Mouse (Mus musculus): Measurements from ENCODE around the gene Parp8. TPM values are rescaled to one million over a fixed set of nuclear protein-coding genes. Genes with fewer than 3 reads are reported as not detected.
"Not testable (repeated sequence)": the region's sequence is repeated elsewhere in the genome, so short reads cannot be mapped to it uniquely, and the experiment has no call there.

The Parp8 gene
- polyA plus RNA-seq, 1 experiment from 2014 or later: 12.1 TPM

DNA sequence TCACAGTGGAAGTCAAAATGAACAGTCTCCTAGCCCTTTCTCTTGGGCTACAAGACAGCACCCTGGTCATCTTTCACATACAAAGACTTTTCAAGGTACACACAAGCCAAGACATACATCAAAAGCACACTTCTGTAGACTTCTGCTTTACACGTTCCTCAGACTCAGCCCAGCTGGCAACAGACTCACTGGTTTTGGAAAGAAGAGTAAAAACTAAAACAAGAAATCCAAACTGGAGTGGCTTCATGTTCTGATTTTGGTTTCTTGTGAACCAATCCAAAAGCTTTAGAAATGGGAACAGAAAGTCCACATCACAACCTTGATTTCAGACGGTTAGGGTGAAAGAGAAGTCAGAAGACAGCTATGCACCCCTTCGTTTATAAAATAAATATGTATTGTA is 67.8 kb downstream of the Parp8 start:
- Histone ChIP-seq H3K36me3 (peaks cover 2% of the 10 kb centered on the region; the same call in 1 of the 2 replicates), H3K27me3 (replicated peaks) (no peaks in the 10 kb centered on the region), H3K4me2 (no peak overlapping the region), H3K4me3 (no peak overlapping the region), H3K4me1 (peaks cover 9% of the 10 kb centered on the region), H3K9me3 (no peaks in the 10 kb centered on the region), H3K27ac (replicated peaks) (no peak overlapping the region), H3K9ac (no peak overlapping the region)
- 79% methylated on average over 3 of the region's 3 CpGs for WGBS
- no peak for ATAC-seq (ENCODE audit: extremely low read depth, insufficient number of reproducible peaks, low FRiP score, low TSS enrichment)

DNA sequence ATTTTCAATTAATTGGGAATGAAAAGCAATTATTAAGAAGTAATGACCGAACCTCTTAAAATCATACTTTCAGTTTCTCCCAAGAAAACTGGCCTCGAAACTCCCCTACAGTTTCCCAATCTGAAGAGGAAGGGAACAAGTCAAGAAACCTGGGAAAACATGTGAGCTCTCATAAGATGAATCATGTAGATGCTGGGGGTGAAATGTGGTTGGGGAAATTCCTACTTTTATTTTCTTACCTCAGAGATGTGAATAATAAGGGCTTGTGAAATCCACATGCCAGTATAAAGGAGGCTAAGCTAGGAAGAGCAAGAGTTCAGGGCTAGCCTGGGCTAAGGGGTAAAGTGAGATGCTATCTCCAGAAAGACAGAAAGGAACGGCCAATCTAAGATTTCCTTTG is 74.0 kb downstream of the Parp8 start:
- H3K9me3 ChIP-seq: no peaks in the 10 kb centered on the region
- H3K27ac ChIP-seq (replicated peaks): no peak overlapping the region
- ATAC-seq (ENCODE audit: extremely low read depth, insufficient number of reproducible peaks, low FRiP score, low TSS enrichment): no peak
- peaks cover 34% of the 10 kb centered on the region for H3K4me1 ChIP-seq
- H3K36me3 ChIP-seq: no peaks in the 10 kb centered on the region
- WGBS: 82% methylated on average over 3 of the region's 3 CpGs
- H3K4me2 ChIP-seq: no peak overlapping the region
- no peak overlapping the region for H3K9ac ChIP-seq
- H3K4me3 ChIP-seq: no peak overlapping the region
- H3K27me3 ChIP-seq (replicated peaks): no peaks in the 10 kb centered on the region

DNA sequence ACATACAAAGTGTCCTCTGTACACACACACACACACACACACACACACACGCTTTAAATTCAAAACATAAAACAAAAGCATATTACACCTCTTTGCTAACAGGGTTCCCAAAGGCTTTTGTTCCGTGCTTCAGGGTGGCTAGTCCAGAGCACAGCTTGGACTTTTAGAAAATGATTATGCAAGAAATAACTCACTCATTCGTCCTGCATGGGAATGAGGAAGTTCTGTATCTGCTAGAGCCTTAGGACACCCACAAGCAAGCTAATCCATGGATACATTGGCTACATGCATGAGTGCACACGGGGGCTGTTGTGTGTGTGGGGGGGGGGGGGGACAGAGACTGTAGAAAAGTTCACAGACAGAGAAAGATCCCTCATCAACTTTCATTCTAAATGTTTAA is 75.8 kb downstream of the Parp8 start:
- ATAC-seq (ENCODE audit: extremely low read depth, insufficient number of reproducible peaks, low FRiP score, low TSS enrichment): no peak

DNA sequence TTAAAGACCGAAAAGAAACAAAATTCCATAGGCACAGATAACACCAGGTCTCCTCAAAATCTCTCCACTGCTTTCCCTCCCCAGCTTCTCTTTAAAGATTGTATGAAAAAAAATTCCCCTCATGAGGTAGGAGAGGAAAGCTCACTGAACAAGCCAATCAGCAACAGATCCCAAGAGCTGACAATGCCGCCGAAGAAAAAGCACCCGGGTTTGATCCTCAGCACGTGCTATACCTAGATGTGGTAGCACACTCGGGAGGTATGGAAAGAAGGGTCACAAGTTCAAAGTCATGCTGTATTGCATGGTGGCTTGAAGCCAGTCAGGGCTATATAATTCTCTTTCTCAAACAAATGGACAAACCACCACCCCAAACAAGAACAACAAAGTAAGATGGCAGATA is 76.3 kb downstream of the Parp8 start:
- H3K9ac ChIP-seq: no peak overlapping the region
- no peak overlapping the region for H3K4me3 ChIP-seq
- H3K27ac ChIP-seq (replicated peaks): no peak overlapping the region
- ATAC-seq (ENCODE audit: extremely low read depth, insufficient number of reproducible peaks, low FRiP score, low TSS enrichment): no peak
- 77% methylated on average over 6 of the region's 6 CpGs for WGBS
- no peaks in the 10 kb centered on the region for H3K9me3 ChIP-seq
- no peaks in the 10 kb centered on the region for H3K27me3 ChIP-seq (replicated peaks)
- H3K4me2 ChIP-seq: no peak overlapping the region
- no peaks in the 10 kb centered on the region for H3K36me3 ChIP-seq
- H3K4me1 ChIP-seq: peaks cover 28% of the 10 kb centered on the region

More for the DNA sequence above, 75.8 kb downstream of the Parp8 start:
- Histone ChIP-seq H3K9me3 (no peaks in the 10 kb centered on the region), H3K4me1 (peaks cover 28% of the 10 kb centered on the region), H3K27me3 (replicated peaks) (no peaks in the 10 kb centered on the region), H3K27ac (replicated peaks) (no peak overlapping the region), H3K4me3 (no peak overlapping the region), H3K4me2 (no peak overlapping the region), H3K36me3 (no peaks in the 10 kb centered on the region), H3K9ac (no peak overlapping the region)
- WGBS: 74% methylated on average over 4 of the region's 4 CpGs

DNA sequence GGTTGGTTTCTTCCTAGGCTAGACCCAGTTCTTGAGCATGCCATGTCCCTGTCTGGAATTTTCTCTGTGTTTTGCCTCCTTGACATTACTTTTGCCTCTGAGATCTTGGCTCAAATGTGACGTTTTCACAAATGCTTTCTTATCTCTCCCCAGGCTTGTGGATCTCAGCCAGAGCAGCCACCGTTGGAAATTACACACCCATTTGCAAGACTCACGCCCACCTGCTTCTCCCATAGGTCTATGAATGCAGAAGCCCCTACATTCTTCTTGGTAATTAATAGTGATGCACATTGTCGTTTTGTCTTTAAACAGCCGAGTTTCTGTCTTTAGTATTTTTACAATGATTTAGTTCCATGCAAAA is 77.1 kb downstream of the Parp8 start:
- H3K27ac ChIP-seq (replicated peaks): 0 out of 2 replicates have a peak overlapping the region, but pooled peaks have one; percentile 12
- peaks cover 31% of the 10 kb centered on the region for H3K4me1 ChIP-seq
- WGBS: 45% methylated on average over 5 of the region's 5 CpGs
- H3K27me3 ChIP-seq (replicated peaks): no peaks in the 10 kb centered on the region
- no peak overlapping the region for H3K4me3 ChIP-seq
- H3K4me2 ChIP-seq: no peak overlapping the region
- ATAC-seq (ENCODE audit: extremely low read depth, insufficient number of reproducible peaks, low FRiP score, low TSS enrichment): no peak
- H3K9ac ChIP-seq: no peak overlapping the region
- H3K36me3 ChIP-seq: no peaks in the 10 kb centered on the region
- no peaks in the 10 kb centered on the region for H3K9me3 ChIP-seq

DNA sequence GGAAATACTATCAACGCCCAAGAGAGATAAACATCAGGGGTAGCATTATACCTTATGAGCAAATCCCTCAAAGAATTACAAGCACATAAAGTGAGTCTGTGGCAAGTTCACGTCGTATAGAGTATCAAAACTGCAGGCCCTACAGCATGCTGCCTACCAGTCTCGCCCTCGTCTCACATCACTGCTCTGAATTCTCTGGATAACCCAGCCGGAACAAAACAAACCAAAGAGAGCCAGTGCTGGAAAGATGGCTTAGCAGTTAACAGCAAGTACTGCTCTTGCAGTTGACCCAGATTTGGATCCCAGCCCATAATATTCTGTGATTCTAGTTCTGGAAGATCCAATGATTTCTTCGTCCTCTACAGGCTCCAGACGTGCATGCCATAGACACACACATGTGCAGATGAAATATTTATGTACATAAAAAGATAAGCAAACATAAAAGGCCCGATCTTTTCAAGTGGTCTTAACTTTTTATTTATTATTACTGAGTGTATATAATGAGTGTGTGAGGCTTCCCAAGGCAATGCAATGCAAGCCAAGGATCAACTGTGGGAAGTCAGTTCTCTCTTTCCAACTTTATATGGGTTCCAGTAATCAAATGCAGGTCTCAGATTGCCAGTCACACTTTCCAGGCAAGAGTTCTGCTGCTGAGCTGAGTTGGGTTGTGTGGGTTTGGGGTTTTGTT is 77.6 kb downstream of the Parp8 start:
- WGBS: 75% methylated on average over 9 of the region's 9 CpGs
- Histone ChIP-seq H3K27ac (replicated peaks) (0 out of 2 replicates have a peak overlapping the region, but pooled peaks have one; percentile 12), H3K27me3 (replicated peaks) (no peaks in the 10 kb centered on the region), H3K4me2 (no peak overlapping the region), H3K9ac (no peak overlapping the region), H3K9me3 (no peaks in the 10 kb centered on the region), H3K4me1 (peaks cover 36% of the 10 kb centered on the region), H3K36me3 (no peaks in the 10 kb centered on the region), H3K4me3 (no peak overlapping the region)
- ATAC-seq (ENCODE audit: extremely low read depth, insufficient number of reproducible peaks, low FRiP score, low TSS enrichment): no peak

DNA sequence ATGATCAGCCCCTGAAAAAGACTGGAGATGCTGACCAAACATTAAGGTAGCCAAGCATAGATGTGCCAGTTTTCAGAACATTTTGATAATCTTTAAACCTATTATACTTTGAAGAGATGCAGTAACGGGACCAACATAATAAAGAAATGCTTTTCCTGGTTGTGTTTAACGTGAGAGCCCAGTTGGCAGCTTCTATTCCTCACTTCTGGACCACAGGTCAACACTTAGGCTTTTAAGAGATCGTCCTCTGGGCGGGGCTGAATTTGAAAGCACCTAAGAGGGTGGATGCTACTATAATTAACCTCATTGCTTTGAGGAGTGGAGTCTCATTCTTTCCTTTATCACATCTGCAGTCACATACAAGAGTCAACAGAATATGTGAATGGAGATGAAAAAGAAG is 78.8 kb downstream of the Parp8 start:
- Histone ChIP-seq H3K4me2 (no peak overlapping the region), H3K9ac (no peak overlapping the region), H3K27ac (replicated peaks) (no peak overlapping the region), H3K9me3 (no peaks in the 10 kb centered on the region), H3K4me1 (peaks cover 43% of the 10 kb centered on the region), H3K4me3 (no peak overlapping the region), H3K36me3 (no peaks in the 10 kb centered on the region), H3K27me3 (replicated peaks) (no peaks in the 10 kb centered on the region)
- 49% methylated on average over 4 of the region's 4 CpGs for WGBS
- no peak for ATAC-seq (ENCODE audit: extremely low read depth, insufficient number of reproducible peaks, low FRiP score, low TSS enrichment)

DNA sequence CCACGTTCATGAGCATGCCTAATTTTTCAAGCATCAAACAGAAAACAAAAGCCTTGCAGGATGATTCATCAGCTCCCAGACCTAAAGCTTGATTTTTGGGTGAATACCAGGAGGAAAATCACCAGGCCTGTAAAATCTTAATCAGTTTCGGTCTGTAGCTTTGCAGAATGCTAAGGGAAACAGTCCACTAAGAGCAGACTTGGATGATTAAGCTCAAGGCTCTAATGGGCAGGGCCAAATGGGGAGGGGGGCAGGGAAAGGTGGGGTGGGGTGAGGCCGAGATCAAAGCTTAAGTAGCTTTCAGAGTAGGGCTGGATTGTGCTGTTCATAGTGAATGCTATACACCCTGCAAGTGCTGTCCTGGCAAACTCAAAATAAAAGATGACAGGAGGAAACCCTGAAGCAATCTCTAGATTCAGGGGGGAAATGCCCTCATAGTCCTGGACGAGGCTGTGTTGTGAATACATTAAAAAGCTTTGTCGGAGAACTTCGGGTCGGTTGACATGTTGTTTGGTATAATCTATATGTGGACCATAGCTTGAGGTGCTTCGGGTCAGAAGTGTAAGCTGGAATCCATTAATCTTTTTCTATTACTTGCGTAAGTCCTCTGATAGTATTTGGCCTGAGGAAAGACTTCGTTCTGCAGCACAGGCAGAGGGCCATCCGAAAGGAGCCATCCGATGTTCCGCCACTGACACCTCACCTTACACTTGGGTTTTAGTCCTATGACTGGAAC is 83.9 kb downstream of the Parp8 start:
- 71% methylated on average over 13 of the region's 13 CpGs for WGBS
- Histone ChIP-seq H3K4me1 (peaks cover 24% of the 10 kb centered on the region), H3K9ac (no peak overlapping the region), H3K4me2 (no peak overlapping the region), H3K9me3 (no peaks in the 10 kb centered on the region), H3K27me3 (replicated peaks) (no peaks in the 10 kb centered on the region), H3K27ac (replicated peaks) (no peak overlapping the region), H3K36me3 (peaks cover 6% of the 10 kb centered on the region; the same call in 1 of the 2 replicates), H3K4me3 (no peak overlapping the region)
- ATAC-seq (ENCODE audit: extremely low read depth, insufficient number of reproducible peaks, low FRiP score, low TSS enrichment): no peak

DNA sequence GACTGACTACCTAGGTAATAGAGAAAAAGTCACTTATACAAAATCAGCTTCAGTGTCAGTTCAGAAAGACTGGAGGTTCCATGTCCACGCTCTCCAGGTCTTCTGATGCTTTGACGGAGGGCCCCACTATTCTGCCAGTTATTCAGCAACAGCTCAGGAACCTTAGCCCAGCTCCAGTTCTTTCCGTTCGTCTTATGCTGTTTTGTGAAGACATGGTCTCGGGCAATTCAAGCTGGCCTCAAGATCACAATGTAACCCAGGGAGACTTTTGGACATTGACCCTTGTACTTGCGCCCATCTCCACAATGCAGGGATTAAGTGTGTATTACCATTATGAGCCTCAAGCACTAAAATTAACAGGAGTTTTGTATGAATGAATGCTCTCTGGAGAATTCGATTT is 84.6 kb downstream of the Parp8 start:
- no peaks in the 10 kb centered on the region for H3K9me3 ChIP-seq
- H3K27ac ChIP-seq (replicated peaks): no peak overlapping the region
- H3K4me1 ChIP-seq: peaks cover 21% of the 10 kb centered on the region
- ATAC-seq (ENCODE audit: extremely low read depth, insufficient number of reproducible peaks, low FRiP score, low TSS enrichment): no peak
- no peak overlapping the region for H3K4me2 ChIP-seq
- no peak overlapping the region for H3K9ac ChIP-seq
- H3K36me3 ChIP-seq: peaks cover 6% of the 10 kb centered on the region; the same call in 1 of the 2 replicates
- no peak overlapping the region for H3K4me3 ChIP-seq
- no peaks in the 10 kb centered on the region for H3K27me3 ChIP-seq (replicated peaks)
- 89% methylated on average over 7 of the region's 7 CpGs for WGBS

DNA sequence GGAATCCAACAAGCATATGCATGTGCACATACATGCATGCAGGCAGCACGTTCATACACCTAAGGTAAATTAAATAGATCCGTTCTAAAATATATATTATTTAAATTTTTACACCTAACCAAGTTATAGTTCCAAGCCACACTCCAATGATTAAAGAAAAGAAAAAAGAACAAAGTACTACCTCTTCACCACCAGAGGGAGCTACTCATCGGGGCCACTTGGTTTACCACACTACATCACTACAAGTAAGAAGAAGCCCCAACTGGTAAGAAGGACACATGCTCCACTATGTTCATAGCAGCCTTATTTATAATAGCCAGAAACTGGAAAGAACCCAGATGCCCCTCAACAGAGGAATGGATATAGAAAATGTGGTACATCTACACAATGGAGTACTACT is 88.3 kb downstream of the Parp8 start:
- H3K4me1 ChIP-seq; H3K9ac ChIP-seq; H3K4me2 ChIP-seq; H3K4me3 ChIP-seq; H3K9me3 ChIP-seq; H3K27ac ChIP-seq (replicated peaks); ATAC-seq (ENCODE audit: extremely low read depth, insufficient number of reproducible peaks, low FRiP score, low TSS enrichment); H3K27me3 ChIP-seq (replicated peaks); H3K36me3 ChIP-seq: not testable (repeated sequence)
- 80% methylated on average over 3 of the region's 3 CpGs for WGBS

DNA sequence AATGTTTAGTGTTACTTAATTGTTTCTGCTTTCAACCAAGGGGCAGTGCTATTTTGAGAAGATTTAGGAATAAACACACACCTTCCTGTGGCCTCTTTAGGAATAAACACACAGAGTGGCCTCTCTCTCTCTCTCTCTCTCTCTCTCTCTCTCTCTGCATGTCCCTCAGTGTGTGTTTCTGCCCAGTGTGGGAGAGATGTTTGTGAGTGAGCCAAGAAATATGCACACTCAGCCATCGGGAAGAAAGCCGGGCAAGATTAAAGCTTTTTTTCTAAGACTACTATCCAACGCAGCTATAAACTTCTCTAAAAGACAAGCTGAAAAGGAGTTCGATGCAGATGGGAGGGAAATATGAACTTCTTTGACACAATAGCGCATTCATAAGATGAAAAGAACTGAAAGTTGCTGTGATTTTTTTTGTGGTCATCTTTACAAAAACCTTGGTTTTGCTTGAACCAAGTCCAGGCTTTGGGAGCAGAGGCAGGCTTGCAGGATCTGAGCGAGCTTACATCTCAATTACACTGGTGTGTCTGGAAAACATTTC is 107.9 kb downstream of the Parp8 start:
- no peak overlapping the region for H3K4me2 ChIP-seq

More for the DNA sequence above, 107.9 kb downstream of the Parp8 start:
- Histone ChIP-seq H3K27me3 (replicated peaks) (no peaks in the 10 kb centered on the region), H3K4me1 (no peaks in the 10 kb centered on the region), H3K4me3 (no peak overlapping the region), H3K36me3 (peaks cover 28% of the 10 kb centered on the region), H3K9me3 (no peaks in the 10 kb centered on the region), H3K9ac (no peak overlapping the region), H3K27ac (replicated peaks) (no peak overlapping the region)
- ATAC-seq (ENCODE audit: extremely low read depth, insufficient number of reproducible peaks, low FRiP score, low TSS enrichment): no peak
- 76% methylated on average over 6 of the region's 6 CpGs for WGBS

Data from heart, embryonic 13.5 days (tissue).